Mouse (Mus musculus) heart, adult 2 months (tissue): ENCODE data around the gene Thbs4.

ENCODE experiments used
- CTCF ChIP-seq: fragments of 200-600 bp; IDR thresholded peaks from 2 replicates; pipeline ENCODE4 v1.8.1; 2022; ENCODE audit warnings: antibody characterized with exemption, mild to moderate bottlenecking, moderate library complexity
- POLR2A ChIP-seq: fragments of 200-500 bp; IDR thresholded peaks from 2 replicates; pipeline ENCODE4 v1.6.1; 2011; ENCODE audit warnings: mild to moderate bottlenecking, low read depth, low read length, control low read depth; ENCODE audit not compliant: insufficient read depth

- TF ChIP-seq POLR2A (no peak), CTCF (no peak)
These were observed 22.7 kb upstream of the Thbs4 start for GRCm38 (mm10) chr13:92817357-92817756.
